Mouse (Mus musculus): ENCODE measurements around the gene Cfap46. TPM values are rescaled to one million over a fixed set of nuclear protein-coding genes. Genes with fewer than 3 reads are reported as not detected.
"Not testable (repeated sequence)": the region's sequence is repeated elsewhere in the genome, so short reads cannot be mapped to it uniquely, and the experiment has no call there.

Cfap46 gene
- polyA plus RNA-seq, 1 experiment from 2014 or later, result 1.6 TPM

GRCm38 (mm10) chr7:139703146-139703825 is 19.7 kb upstream of the Cfap46 start:
- Histone ChIP-seq H3K9me3 (no peaks in the 10 kb centered on the region), H3K27ac (no peak overlapping the region), H3K36me3 (no peaks in the 10 kb centered on the region), H3K4me3 (replicated peaks) (no peak overlapping the region), H3K27me3 (peaks cover 14% of the 10 kb centered on the region), H3K4me1 (replicated peaks) (0 out of 2 replicates have a peak, but pooled peaks cover 2% of the 10 kb centered on the region), H3K9ac (replicated peaks) (no peak overlapping the region), H3K4me2 (replicated peaks) (no peak overlapping the region)
- WGBS, result 36% methylated on average over 6 of the region's 6 CpGs
- ATAC-seq, result peak; percentile 92

GRCm38 (mm10) chr7:139701651-139702301 is 18.2 kb upstream of the Cfap46 start:
- Histone ChIP-seq H3K36me3 (no peaks in the 10 kb centered on the region), H3K9ac (replicated peaks) (no peak overlapping the region), H3K4me2 (replicated peaks) (no peak overlapping the region), H3K27me3 (peaks cover 14% of the 10 kb centered on the region), H3K4me1 (replicated peaks) (0 out of 2 replicates have a peak, but pooled peaks cover 2% of the 10 kb centered on the region), H3K27ac (no peak overlapping the region), H3K4me3 (replicated peaks) (no peak overlapping the region), H3K9me3 (no peaks in the 10 kb centered on the region)
- WGBS, result 28% methylated on average over 6 of the region's 6 CpGs
- ATAC-seq, result no peak

GRCm38 (mm10) chr7:139692641-139693294 is 9.2 kb upstream of the Cfap46 start:
- Histone ChIP-seq H3K27me3 (peaks cover 4% of the 10 kb centered on the region), H3K9ac (replicated peaks) (no peak overlapping the region), H3K36me3 (no peaks in the 10 kb centered on the region), H3K4me1 (replicated peaks) (no peaks in the 10 kb centered on the region), H3K9me3 (no peaks in the 10 kb centered on the region), H3K4me3 (replicated peaks) (no peak overlapping the region), H3K4me2 (replicated peaks) (no peak overlapping the region), H3K27ac (no peak overlapping the region)
- WGBS, result 90% methylated on average over 4 of the region's 4 CpGs
- ATAC-seq, result no peak

GRCm38 (mm10) chr7:139692211-139692610 is 8.6 kb upstream of the Cfap46 start:
- H3K27me3 ChIP-seq, result peaks cover 9% of the 10 kb centered on the region
- H3K27ac ChIP-seq, result no peak overlapping the region
- no peaks in the 10 kb centered on the region for H3K9me3 ChIP-seq
- H3K4me2 ChIP-seq (replicated peaks), result no peak overlapping the region
- no peak overlapping the region for H3K9ac ChIP-seq (replicated peaks)
- H3K4me3 ChIP-seq (replicated peaks), result no peak overlapping the region
- 89% methylated on average over 11 of the region's 11 CpGs for WGBS
- no peaks in the 10 kb centered on the region for H3K36me3 ChIP-seq
- H3K4me1 ChIP-seq (replicated peaks), result no peaks in the 10 kb centered on the region
- ATAC-seq, result no peak

GRCm38 (mm10) chr7:139685336-139685735 is 1.7 kb upstream of the Cfap46 start:
- H3K36me3 ChIP-seq, result no peaks in the 10 kb centered on the region
- H3K9me3 ChIP-seq, result no peaks in the 10 kb centered on the region
- H3K4me1 ChIP-seq (replicated peaks), result peaks cover 12% of the 10 kb centered on the region
- peaks cover 17% of the 10 kb centered on the region for H3K27me3 ChIP-seq
- no peak overlapping the region for H3K4me2 ChIP-seq (replicated peaks)
- H3K9ac ChIP-seq (replicated peaks), result no peak overlapping the region
- no peak overlapping the region for H3K27ac ChIP-seq
- ATAC-seq, result no peak
- no peak overlapping the region for H3K4me3 ChIP-seq (replicated peaks)

- peak overlapping the region; percentile 69 for H3K27ac ChIP-seq
- peak; percentile 77 for ATAC-seq
- WGBS, result under 1% methylated on average over 14 of the region's 14 CpGs
Measured at GRCm38 (mm10) chr7:139684553-139684929, 924 bp upstream of the Cfap46 start.

GRCm38 (mm10) chr7:139681921-139682598 is 1.6 kb downstream of the Cfap46 start:
- ATAC-seq, result no peak
- WGBS, result 82% methylated on average over 11 of the region's 11 CpGs
- Histone ChIP-seq H3K4me2 (replicated peaks) (no peak overlapping the region), H3K4me1 (replicated peaks) (peaks cover 12% of the 10 kb centered on the region), H3K9ac (replicated peaks) (no peak overlapping the region), H3K27me3 (peaks cover 15% of the 10 kb centered on the region; the same call in 1 of the 2 replicates), H3K27ac (no peak overlapping the region), H3K9me3 (no peaks in the 10 kb centered on the region), H3K36me3 (no peaks in the 10 kb centered on the region), H3K4me3 (replicated peaks) (no peak overlapping the region)

More at GRCm38 (mm10) chr7:139684553-139684929, 924 bp upstream of the Cfap46 start:
- peak overlapping the region; percentile 71 for H3K9ac ChIP-seq (replicated peaks)
- H3K4me2 ChIP-seq (replicated peaks), result peak overlapping the region; percentile 98
- peaks cover 12% of the 10 kb centered on the region for H3K4me1 ChIP-seq (replicated peaks)
- peaks cover 22% of the 10 kb centered on the region for H3K27me3 ChIP-seq
- H3K36me3 ChIP-seq, result no peaks in the 10 kb centered on the region
- H3K4me3 ChIP-seq (replicated peaks), result peak overlapping the region; percentile 61
- H3K9me3 ChIP-seq, result no peaks in the 10 kb centered on the region

GRCm38 (mm10) chr7:139676433-139676832 is 7.2 kb downstream of the Cfap46 start:
- Histone ChIP-seq H3K9ac (replicated peaks) (no peak overlapping the region), H3K9me3 (no peaks in the 10 kb centered on the region), H3K4me1 (replicated peaks) (no peaks in the 10 kb centered on the region), H3K4me2 (replicated peaks) (no peak overlapping the region), H3K4me3 (replicated peaks) (no peak overlapping the region), H3K36me3 (no peaks in the 10 kb centered on the region), H3K27ac (no peak overlapping the region), H3K27me3 (peaks cover 7% of the 10 kb centered on the region; the same call in 1 of the 2 replicates)
- ATAC-seq, result no peak
- 88% methylated on average over 3 of the region's 3 CpGs for WGBS

- Histone ChIP-seq H3K9me3 (no peaks in the 10 kb centered on the region), H3K27ac (no peak overlapping the region), H3K9ac (replicated peaks) (no peak overlapping the region), H3K36me3 (no peaks in the 10 kb centered on the region), H3K27me3 (0 out of 2 replicates have a peak, but pooled peaks cover 3% of the 10 kb centered on the region), H3K4me2 (replicated peaks) (no peak overlapping the region), H3K4me1 (replicated peaks) (no peaks in the 10 kb centered on the region), H3K4me3 (replicated peaks) (no peak overlapping the region)
- no peak for ATAC-seq
- WGBS, result 77% methylated on average over 8 of the region's 8 CpGs
Measured at GRCm38 (mm10) chr7:139666871-139667270, 16.7 kb downstream of the Cfap46 start.

GRCm38 (mm10) chr7:139663318-139663717 is 20.3 kb downstream of the Cfap46 start:
- no peak overlapping the region for H3K4me3 ChIP-seq (replicated peaks)
- H3K4me1 ChIP-seq (replicated peaks), result no peaks in the 10 kb centered on the region
- no peak overlapping the region for H3K9ac ChIP-seq (replicated peaks)
- H3K4me2 ChIP-seq (replicated peaks), result no peak overlapping the region
- no peak for ATAC-seq
- no peaks in the 10 kb centered on the region for H3K9me3 ChIP-seq
- no peaks in the 10 kb centered on the region for H3K36me3 ChIP-seq
- 0 out of 2 replicates have a peak, but pooled peaks cover 3% of the 10 kb centered on the region for H3K27me3 ChIP-seq
- 76% methylated on average over 3 of the region's 3 CpGs for WGBS
- no peak overlapping the region for H3K27ac ChIP-seq

GRCm38 (mm10) chr7:139659901-139660300 is 23.7 kb downstream of the Cfap46 start:
- H3K9me3 ChIP-seq; H3K4me1 ChIP-seq (replicated peaks); H3K27me3 ChIP-seq; H3K27ac ChIP-seq; H3K9ac ChIP-seq (replicated peaks); ATAC-seq; H3K4me3 ChIP-seq (replicated peaks); H3K4me2 ChIP-seq (replicated peaks); H3K36me3 ChIP-seq: not testable (repeated sequence)
- WGBS, result 94% methylated on average over 28 of the region's 28 CpGs

GRCm38 (mm10) chr7:139649698-139650097 is 33.9 kb downstream of the Cfap46 start:
- no peaks in the 10 kb centered on the region for H3K9me3 ChIP-seq
- H3K27me3 ChIP-seq, result 0 out of 2 replicates have a peak, but pooled peaks cover 3% of the 10 kb centered on the region
- no peaks in the 10 kb centered on the region for H3K4me1 ChIP-seq (replicated peaks)
- no peak overlapping the region for H3K9ac ChIP-seq (replicated peaks)
- no peaks in the 10 kb centered on the region for H3K36me3 ChIP-seq
- no peak overlapping the region for H3K4me2 ChIP-seq (replicated peaks)
- no peak for ATAC-seq
- H3K27ac ChIP-seq, result no peak overlapping the region
- H3K4me3 ChIP-seq (replicated peaks), result no peak overlapping the region
- WGBS, result 80% methylated on average over 7 of the region's 7 CpGs
